Comparison of ENCODE assay signal across 21 mouse cellular contexts in the genomic region with DNA sequence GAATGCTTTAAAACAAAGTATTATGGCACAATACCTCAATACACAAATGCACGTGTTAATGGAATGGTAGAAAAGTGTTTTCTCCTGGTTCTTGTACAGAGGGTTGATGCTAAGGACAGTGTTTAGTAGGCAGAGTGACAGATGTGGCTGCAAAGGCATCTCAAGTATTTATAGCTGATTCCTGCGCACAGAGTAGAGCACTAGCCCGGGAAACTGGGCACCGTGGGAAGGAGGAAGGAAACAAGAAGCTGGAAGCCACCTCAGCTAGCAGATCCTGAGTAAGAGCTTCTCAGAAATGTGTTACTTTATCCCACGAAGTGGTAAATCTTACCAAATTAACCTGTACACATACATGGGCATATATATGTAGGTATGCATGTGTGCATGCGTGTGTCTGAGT.
DNase-seq lines count a peak whose midpoint lies in the region; ATAC-seq lines count a peak whose summit lies in the region.
"Had no signal": no experiment of that assay in that cellular context is flagged by ENCODE, and none has a peak within 500 bp of the region (broad histone marks: within the 10 kb centered on the region; RNA-seq: fewer than 3 reads in every experiment).

No protein-coding gene starts in this region.

- DNase-seq in frontal cortex, postnatal 14 days (ENCODE audit: low spot score in 2 of 2) = no peak
- peak; percentile 31 for DNase-seq in right cerebral cortex, adult 18-20 months
- no peak for DNase-seq in right cerebral cortex, postnatal 25 days
- DNase-seq: adrenal gland, adult 8-10 months; adrenal gland, postnatal 14 days; adrenal gland, postnatal 36 days; B cell, adult 2 months; cerebellum, adult 11 months; cerebellum, adult 18-20 months; cerebellum, adult 8-10 months; cerebellum, adult 9-11 months; cerebellum, postnatal 14 days; cerebellum, postnatal 36 days; embryo, embryonic 11 days had no signal

- ATAC-seq in frontal cortex, adult (ENCODE audit: low TSS enrichment) = peak; percentile 79
- ATAC-seq in granulocyte monocyte progenitor cell, adult 5-6 weeks (replicated peaks; ENCODE audit: poor library complexity, severe bottlenecking) = no peak
- ATAC-seq: activated CD4-positive, CD25-positive, alpha-beta regulatory T cell, adult 4 months; CD4-positive, CD25-positive, alpha-beta regulatory T cell, adult 4 months; forebrain, embryonic 14.5 days; forebrain, embryonic 16.5 days; Patski had no signal
